Mouse (Mus musculus) kidney, embryonic 14.5 days (tissue): ENCODE results near the gene Chn2. TPM values are rescaled to one million over a fixed set of nuclear protein-coding genes. Genes with fewer than 3 reads are reported as not detected.

ENCODE experiments used
- ATAC-seq: fragments of 200-750 bp; cut with Nextera tagmentation; 2 replicates; pipeline ENCODE4 v1.8.0; 2017; ENCODE audit warnings: moderate number of reproducible peaks, mild to moderate bottlenecking, moderate TSS enrichment, moderate library complexity; ENCODE audit not compliant: low FRiP score, low TSS enrichment
- H3K27ac ChIP-seq: fragments of 300-500 bp; sonication (generic); 2 replicates; pipeline ENCODE4 v1.5.1; 2014; ENCODE audit warnings: low read depth, mild to moderate bottlenecking, low read length, moderate library complexity, mixed read lengths
- H3K27me3 ChIP-seq: fragments of 300-500 bp; sonication (generic); 2 replicates; pipeline ENCODE4 v1.6.1; 2014; ENCODE audit warnings: mild to moderate bottlenecking, low read length; ENCODE audit not compliant: control insufficient read depth, insufficient read depth
- H3K36me3 ChIP-seq: fragments of 300-500 bp; sonication (generic); 2 replicates; pipeline ENCODE4 v1.6.1; 2014; ENCODE audit warnings: low read length, mixed read lengths; ENCODE audit not compliant: control insufficient read depth, insufficient read depth
- H3K4me1 ChIP-seq: fragments of 300-500 bp; sonication (generic); 2 replicates; pipeline ENCODE4 v1.6.1; 2014; ENCODE audit warnings: low read length, mixed read lengths; ENCODE audit not compliant: control insufficient read depth, insufficient read depth
- H3K4me2 ChIP-seq: fragments of 300-500 bp; sonication (generic); replicated peaks from 2 replicates; pipeline ENCODE4 v1.6.1; 2014; ENCODE audit warnings: low read depth, mild to moderate bottlenecking, low read length
- H3K4me3 ChIP-seq: fragments of 300-500 bp; sonication (generic); 2 replicates; pipeline ENCODE4 v1.5.1; 2014; ENCODE audit warnings: mild to moderate bottlenecking, low read length
- H3K9ac ChIP-seq: fragments of 300-500 bp; sonication (generic); 2 replicates; pipeline ENCODE4 v1.6.1; 2014; ENCODE audit warnings: low read depth, mild to moderate bottlenecking, low read length, moderate library complexity
- H3K9me3 ChIP-seq: fragments of 300-500 bp; sonication (generic); 2 replicates; pipeline ENCODE4 v1.6.1; 2016; ENCODE audit warnings: low read length; ENCODE audit not compliant: control insufficient read depth
- WGBS: fragments of 180-500 bp; shearing (Covaris S2); extraction: QIAGEN DNeasy Blood & Tissue Kit; methylation state at CpG from one replicate; pipeline ENCODE4 v1.1.7; 2014; 5-methylcytosine and 5-hydroxymethylcytosine counted together
- polyA plus RNA-seq: library from polyadenylated mRNA; unstranded; fragments of >200 nt; fragmentation: Nextera tagmentation; extraction: Ambion mirVana; gene quantifications from 2 replicates; pipeline ENCODE4 v1.2.1, GENCODE M21; 2014

The Chn2 gene
- polyA plus RNA-seq, 1 experiment from 2014 or later, result 17.3 TPM

DNA sequence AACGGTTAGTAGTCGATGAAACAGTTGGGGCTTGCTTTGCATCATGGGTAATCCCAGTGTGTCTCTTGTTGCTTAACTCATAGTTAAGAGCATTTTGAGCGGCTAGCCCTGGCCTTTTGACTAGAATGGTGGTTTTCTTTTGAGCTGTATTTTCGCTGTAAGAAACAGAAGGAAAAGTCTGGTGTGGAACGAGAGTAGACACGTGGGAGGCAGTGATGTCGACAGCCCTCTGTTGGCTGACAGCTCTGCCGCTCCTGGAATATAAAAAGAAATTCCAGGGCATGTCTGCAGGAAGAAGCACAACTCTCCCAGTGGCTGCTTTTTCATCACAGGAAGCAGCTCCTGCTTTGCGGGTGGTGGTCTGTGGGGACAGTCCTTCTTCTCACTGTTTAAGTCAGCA lies 202.9 kb downstream of the Chn2 start:
- WGBS, result 39% methylated on average over 9 of the region's 9 CpGs
- H3K4me2 ChIP-seq, result no peak overlapping the region

DNA sequence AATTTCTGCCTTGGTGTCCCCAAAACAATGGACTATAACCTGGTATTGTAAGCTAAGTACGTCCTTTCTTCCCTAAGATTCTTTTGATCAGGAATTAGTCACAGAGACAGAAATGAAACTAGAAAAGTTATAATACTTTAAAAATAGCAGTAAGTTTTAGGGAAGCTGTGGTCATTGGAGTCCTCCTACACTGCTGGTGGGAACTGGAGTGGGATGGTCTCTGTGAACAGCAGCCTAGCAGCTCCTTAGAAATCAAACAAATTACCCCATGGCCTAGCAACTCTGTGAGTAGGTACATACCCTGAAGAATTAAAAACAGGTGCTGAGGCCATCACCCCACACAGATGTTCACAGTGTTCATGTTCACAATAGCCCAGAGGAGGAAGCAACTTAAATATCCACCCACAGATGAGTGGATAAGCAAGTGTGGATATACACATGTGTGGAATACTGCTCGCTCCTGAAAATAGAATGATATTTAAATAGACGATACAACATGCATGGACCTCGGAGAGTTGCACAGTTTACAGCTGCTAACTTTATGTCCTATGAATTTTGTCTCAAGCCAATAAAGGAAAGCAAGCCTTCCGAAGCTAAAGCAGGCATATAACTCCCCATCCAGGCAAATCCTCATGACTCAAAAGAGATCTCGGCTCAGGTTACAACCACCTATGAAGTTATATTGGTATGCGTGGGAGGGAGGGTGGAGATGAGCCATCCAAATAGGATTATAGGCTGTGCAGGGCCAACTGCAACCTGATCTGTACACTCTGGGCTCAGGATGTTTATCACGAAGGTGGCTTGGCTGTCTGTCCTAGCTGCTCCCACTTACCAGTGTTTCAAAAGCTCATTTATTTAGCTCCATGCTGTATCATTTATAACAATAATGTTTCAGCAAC lies 209.2 kb downstream of the Chn2 start:
- peak; percentile 47; the same call in 1 of the 2 replicates for ATAC-seq
- no peak overlapping the region for H3K27ac ChIP-seq

More for the DNA sequence above, 202.9 kb downstream of the Chn2 start:
- Histone ChIP-seq H3K9ac (no peak overlapping the region), H3K9me3 (peaks cover 3% of the 10 kb centered on the region; the same call in 1 of the 2 replicates), H3K4me1 (peaks cover 8% of the 10 kb centered on the region), H3K4me3 (no peak overlapping the region), H3K27me3 (no peaks in the 10 kb centered on the region), H3K27ac (no peak overlapping the region), H3K36me3 (no peaks in the 10 kb centered on the region)
- ATAC-seq, result 0 out of 2 replicates have a peak, but pooled peaks have one; percentile 20

DNA sequence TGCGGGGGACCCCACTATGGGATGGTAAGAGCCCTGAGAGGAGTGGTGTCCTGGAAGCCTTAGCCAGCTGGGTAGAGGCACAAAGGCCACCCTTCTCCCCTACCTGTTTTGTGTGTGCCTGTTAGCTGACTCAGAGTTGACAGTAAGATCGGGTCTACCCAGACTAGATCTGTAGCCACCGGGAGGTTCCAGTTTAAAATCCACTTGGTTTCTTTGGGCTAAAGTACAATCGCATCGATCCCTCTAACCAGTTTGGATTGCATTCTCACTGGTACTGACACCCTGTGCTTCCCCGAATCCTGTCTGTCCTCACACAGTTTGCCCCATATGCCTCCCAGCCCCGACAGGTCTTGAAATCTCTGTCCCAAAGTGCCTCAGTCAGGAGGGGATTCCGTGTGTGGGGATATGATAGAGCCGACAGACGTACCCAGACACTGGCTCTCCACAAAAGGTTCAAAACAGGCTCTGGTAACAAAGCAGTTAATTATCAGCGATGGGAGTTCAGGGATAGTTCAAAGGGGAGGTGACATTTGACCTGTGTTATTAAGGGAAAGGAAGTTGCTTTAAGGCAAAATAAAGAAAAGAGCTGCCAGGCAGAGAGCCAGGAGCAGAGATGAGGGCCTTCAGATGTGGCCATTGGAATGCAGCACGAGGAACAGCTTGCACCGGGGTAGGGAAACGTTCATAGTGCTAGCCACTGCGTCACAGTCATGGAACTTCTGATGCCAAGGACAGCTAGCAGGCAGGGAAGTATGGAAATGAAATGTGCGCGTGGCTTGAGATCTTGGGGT lies 212.2 kb downstream of the Chn2 start:
- H3K4me1 ChIP-seq, result peaks cover 26% of the 10 kb centered on the region
- 45% methylated on average over 17 of the region's 17 CpGs for WGBS

More for the DNA sequence above, 209.2 kb downstream of the Chn2 start:
- Histone ChIP-seq H3K4me1 (peaks cover 18% of the 10 kb centered on the region; the same call in 1 of the 2 replicates), H3K9me3 (no peaks in the 10 kb centered on the region), H3K9ac (no peak overlapping the region), H3K4me3 (no peak overlapping the region), H3K4me2 (no peak overlapping the region), H3K36me3 (no peaks in the 10 kb centered on the region), H3K27me3 (no peaks in the 10 kb centered on the region)
- 48% methylated on average over 8 of the region's 8 CpGs for WGBS

DNA sequence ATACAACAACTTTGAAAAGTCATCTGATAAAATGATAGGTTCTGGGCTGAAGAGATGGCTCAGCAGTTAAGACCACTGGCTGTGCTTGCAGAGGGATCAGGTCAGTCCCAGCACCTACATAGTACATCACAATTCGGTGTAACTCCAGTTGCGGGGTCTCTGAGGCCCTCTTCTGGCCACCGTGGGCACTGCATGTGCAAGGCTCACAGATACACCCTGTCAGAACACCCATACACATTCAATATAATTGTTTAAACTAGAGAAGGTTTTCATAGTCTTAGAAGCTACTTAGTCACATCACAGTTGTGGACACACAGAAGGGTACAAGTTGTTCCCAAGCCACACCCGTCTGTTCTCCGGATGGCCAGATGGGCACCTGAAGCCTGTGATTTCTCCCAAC lies 213.9 kb downstream of the Chn2 start:
- Histone ChIP-seq H3K36me3 (no peaks in the 10 kb centered on the region), H3K4me1 (peaks cover 26% of the 10 kb centered on the region), H3K9ac (no peak overlapping the region), H3K27ac (no peak overlapping the region), H3K4me3 (no peak overlapping the region), H3K9me3 (no peaks in the 10 kb centered on the region), H3K4me2 (no peak overlapping the region), H3K27me3 (no peaks in the 10 kb centered on the region)
- ATAC-seq, result no peak; the same call in 1 of the 2 replicates
- WGBS, result 48% methylated on average over 5 of the region's 5 CpGs

More for the DNA sequence above, 212.2 kb downstream of the Chn2 start:
- no peak overlapping the region for H3K9ac ChIP-seq
- no peak overlapping the region for H3K27ac ChIP-seq
- H3K4me2 ChIP-seq, result no peak overlapping the region
- no peaks in the 10 kb centered on the region for H3K27me3 ChIP-seq
- no peaks in the 10 kb centered on the region for H3K36me3 ChIP-seq
- H3K9me3 ChIP-seq, result no peaks in the 10 kb centered on the region
- no peak for ATAC-seq
- H3K4me3 ChIP-seq, result no peak overlapping the region

- no peaks in the 10 kb centered on the region for H3K27me3 ChIP-seq
- peaks cover 26% of the 10 kb centered on the region for H3K4me1 ChIP-seq
- no peak overlapping the region for H3K4me2 ChIP-seq
- peak overlapping the region; percentile 61; the same call in 1 of the 2 replicates for H3K27ac ChIP-seq
- WGBS, result 45% methylated on average over 7 of the region's 7 CpGs
- no peak overlapping the region for H3K9ac ChIP-seq
- H3K4me3 ChIP-seq, result no peak overlapping the region
- H3K36me3 ChIP-seq, result no peaks in the 10 kb centered on the region
- ATAC-seq, result peak; percentile 3; the same call in 1 of the 2 replicates
- no peaks in the 10 kb centered on the region for H3K9me3 ChIP-seq
Measured at GRCm38 (mm10) chr6:54253881-54254280, 214.5 kb downstream of the Chn2 start.

DNA sequence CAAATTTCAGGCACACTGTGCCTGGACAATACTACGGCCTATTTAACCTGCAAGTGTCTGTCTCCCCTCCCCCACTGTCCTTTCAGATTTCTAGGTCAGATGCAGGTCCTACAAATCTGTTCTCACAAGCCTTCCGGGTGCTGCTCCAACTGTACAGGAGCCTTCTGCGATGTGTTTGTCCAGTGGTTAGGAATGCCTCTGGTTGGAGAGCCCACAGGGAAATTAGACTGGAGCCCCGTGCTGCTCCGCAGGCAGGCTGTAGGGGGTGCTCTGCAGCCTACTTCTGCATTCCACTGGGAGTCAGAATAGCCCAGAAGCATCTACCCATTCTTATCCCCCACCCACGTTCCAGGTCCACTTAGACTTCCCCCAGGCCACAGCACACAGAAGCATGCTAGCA lies 215.4 kb downstream of the Chn2 start:
- H3K9me3 ChIP-seq, result no peaks in the 10 kb centered on the region
- H3K27me3 ChIP-seq, result no peaks in the 10 kb centered on the region
- no peak overlapping the region for H3K4me2 ChIP-seq
- H3K4me1 ChIP-seq, result peaks cover 26% of the 10 kb centered on the region
- no peaks in the 10 kb centered on the region for H3K36me3 ChIP-seq
- H3K27ac ChIP-seq, result no peak overlapping the region
- H3K4me3 ChIP-seq, result no peak overlapping the region
- 0 out of 2 replicates have a peak, but pooled peaks have one; percentile 10 for ATAC-seq
- H3K9ac ChIP-seq, result no peak overlapping the region
- WGBS, result 65% methylated on average over 6 of the region's 6 CpGs

DNA sequence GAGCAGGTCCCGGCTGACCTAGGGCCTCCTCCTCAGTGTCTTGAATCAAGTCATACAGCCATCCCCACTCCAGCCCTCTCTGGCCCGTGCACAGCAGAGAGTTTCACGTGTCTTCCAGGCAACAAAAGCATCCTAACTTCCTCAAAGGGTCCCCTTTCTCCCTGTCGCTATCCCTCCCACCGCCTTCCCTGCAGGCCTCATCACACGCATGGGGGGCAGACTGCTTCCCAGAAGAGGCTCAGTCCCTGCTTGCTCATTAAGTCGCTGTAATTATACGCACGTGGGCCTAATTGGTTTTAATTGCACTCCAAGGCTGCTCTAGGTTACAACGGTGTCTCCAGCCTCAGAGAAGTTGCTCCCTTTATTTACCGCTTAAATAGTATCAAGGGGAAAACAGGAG lies 216.0 kb downstream of the Chn2 start:
- Histone ChIP-seq H3K4me2 (no peak overlapping the region), H3K27me3 (no peaks in the 10 kb centered on the region), H3K27ac (no peak overlapping the region), H3K36me3 (no peaks in the 10 kb centered on the region), H3K4me1 (peaks cover 25% of the 10 kb centered on the region), H3K9ac (no peak overlapping the region), H3K9me3 (no peaks in the 10 kb centered on the region), H3K4me3 (no peak overlapping the region)
- no peak for ATAC-seq
- WGBS, result 49% methylated on average over 11 of the region's 11 CpGs

DNA sequence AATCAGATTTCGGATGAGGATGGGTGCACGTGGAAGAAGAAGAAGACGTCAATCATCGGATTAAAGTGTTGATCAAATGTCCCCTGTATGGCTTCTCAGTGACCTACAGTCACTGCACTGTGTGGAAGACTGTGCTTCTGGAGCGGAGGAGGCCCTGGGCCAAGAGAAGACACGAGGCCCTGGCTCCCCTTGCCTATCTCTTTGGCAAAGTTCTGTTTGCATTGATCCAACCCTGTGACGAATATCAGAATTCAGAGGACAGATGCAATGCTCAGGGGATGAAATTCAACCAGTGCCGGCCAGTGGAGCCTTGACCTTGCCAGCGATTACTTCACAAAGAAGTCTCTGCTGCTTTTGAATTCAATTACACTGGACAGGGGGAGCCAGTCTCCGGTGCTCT lies 217.0 kb downstream of the Chn2 start:
- Histone ChIP-seq H3K4me2 (no peak overlapping the region), H3K27me3 (no peaks in the 10 kb centered on the region), H3K27ac (no peak overlapping the region), H3K4me1 (peaks cover 20% of the 10 kb centered on the region), H3K36me3 (no peaks in the 10 kb centered on the region), H3K9ac (no peak overlapping the region), H3K9me3 (no peaks in the 10 kb centered on the region), H3K4me3 (no peak overlapping the region)
- ATAC-seq, result no peak
- WGBS, result 75% methylated on average over 10 of the region's 10 CpGs
